Mouse (Mus musculus) forebrain, embryonic 10.5 days (tissue): ENCODE results near the gene Fxr2. TPM values are rescaled to one million over a fixed set of nuclear protein-coding genes. Genes with fewer than 3 reads are reported as not detected.
"Not testable (repeated sequence)": the region's sequence is repeated elsewhere in the genome, so short reads cannot be mapped to it uniquely, and the experiment has no call there.

Experiments used
- DNase-seq: peaks from one replicate; pipeline ENCODE4 v3.0.0-alpha.2; 2017; ENCODE audit warnings: low spot score; ENCODE audit errors: extremely low spot score
- H3K27ac ChIP-seq: fragments of 300-500 bp; sonication (generic); 2 replicates; pipeline ENCODE4 v1.5.1; 2016; ENCODE audit warnings: mild to moderate bottlenecking
- H3K27me3 ChIP-seq: fragments of 300-500 bp; sonication (generic); 2 replicates; pipeline ENCODE4 v1.6.1; 2016; ENCODE audit warnings: mild to moderate bottlenecking; ENCODE audit not compliant: poor library complexity, severe bottlenecking
- H3K36me3 ChIP-seq: fragments of 300-500 bp; sonication (generic); replicated peaks from 2 replicates; pipeline ENCODE4 v1.6.1; 2016; ENCODE audit warnings: mild to moderate bottlenecking, moderate library complexity
- H3K4me1 ChIP-seq: fragments of 300-500 bp; sonication (generic); 2 replicates; pipeline ENCODE4 v1.6.1; 2016
- H3K4me3 ChIP-seq: fragments of 300-500 bp; sonication (generic); 2 replicates; pipeline ENCODE4 v1.5.1; 2016; ENCODE audit warnings: mild to moderate bottlenecking, moderate library complexity
- H3K9me3 ChIP-seq: fragments of 300-500 bp; sonication (generic); 2 replicates; pipeline ENCODE4 v1.6.1; 2016; ENCODE audit warnings: mild to moderate bottlenecking, moderate library complexity
- WGBS: fragments of 180-500 bp; shearing (Covaris S2); methylation state at CpG from one replicate; pipeline ENCODE4 v1.1.7; 2016; 5-methylcytosine and 5-hydroxymethylcytosine counted together
- polyA plus RNA-seq: library from polyadenylated mRNA; unstranded; fragments of >200 nt; fragmentation: Nextera tagmentation; extraction: Ambion mirVana; gene quantifications from 2 replicates; pipeline ENCODE4 v1.2.1, GENCODE M21; 2016

Fxr2 gene
- polyA plus RNA-seq, 1 experiment from 2014 or later, result 32.5 TPM

DNA sequence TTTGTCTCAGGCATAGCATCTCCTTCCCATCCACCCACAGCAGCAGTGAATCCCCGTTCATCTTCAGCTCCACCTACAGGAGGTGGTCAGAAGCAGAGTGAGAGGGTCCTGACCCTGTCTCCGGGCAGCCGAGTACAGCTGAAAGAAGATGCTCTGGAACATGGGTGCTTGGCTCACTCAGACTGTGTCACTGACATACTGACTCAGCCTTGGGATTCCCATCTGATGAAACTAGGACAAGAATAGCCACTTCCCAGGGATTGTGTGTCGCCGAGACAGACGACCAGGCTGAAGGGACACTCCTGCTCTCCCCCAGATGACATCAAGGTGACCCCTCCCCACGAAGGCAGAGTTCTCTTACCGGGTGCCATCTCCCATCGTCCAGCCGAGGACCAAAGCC is 16.0 kb upstream of the Fxr2 start:
- WGBS, result 60% methylated on average over 10 of the region's 10 CpGs
- no peak overlapping the region for H3K4me3 ChIP-seq
- no peaks in the 10 kb centered on the region for H3K9me3 ChIP-seq
- no peak for DNase-seq
- no peaks in the 10 kb centered on the region for H3K36me3 ChIP-seq
- H3K4me1 ChIP-seq, result peaks cover 30% of the 10 kb centered on the region
- H3K27me3 ChIP-seq, result peaks cover 34% of the 10 kb centered on the region
- no peak overlapping the region for H3K27ac ChIP-seq

DNA sequence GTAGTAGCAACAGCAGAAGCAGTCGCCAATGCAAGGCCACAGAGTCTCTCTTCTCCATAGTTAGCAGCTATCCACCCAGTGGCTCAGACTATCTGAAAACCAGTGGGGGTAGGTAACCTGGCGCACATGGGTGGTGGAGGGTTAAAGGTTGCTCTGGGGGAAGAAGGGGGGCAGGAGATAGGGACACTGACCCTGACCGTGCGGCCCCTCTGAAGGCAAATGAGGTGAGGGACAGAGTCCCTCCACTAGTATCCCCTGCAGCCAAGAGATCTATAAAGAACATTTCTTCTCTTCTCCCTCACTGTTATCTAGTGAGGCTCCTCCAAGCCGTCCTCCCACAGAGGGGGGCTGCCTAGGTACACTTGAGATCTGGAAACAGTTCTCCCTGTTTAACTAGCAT is 15.0 kb upstream of the Fxr2 start, which contains the start of gene Shbg:
TSS of gene Shbg (minus strand) at position 101 of the 400 bp plus-strand sequence.
- peaks cover 34% of the 10 kb centered on the region for H3K27me3 ChIP-seq
- no peak for DNase-seq
- no peak within 1 kb of the TSS for H3K4me3 ChIP-seq
- peaks cover 40% of the 10 kb centered on the region for H3K4me1 ChIP-seq
- WGBS, result 77% methylated on average over 5 of the region's 5 CpGs
- H3K27ac ChIP-seq, result no peak within 1 kb of the TSS
- H3K9me3 ChIP-seq, result no peaks in the 10 kb centered on the region
- no peaks in the 10 kb centered on the region for H3K36me3 ChIP-seq

DNA sequence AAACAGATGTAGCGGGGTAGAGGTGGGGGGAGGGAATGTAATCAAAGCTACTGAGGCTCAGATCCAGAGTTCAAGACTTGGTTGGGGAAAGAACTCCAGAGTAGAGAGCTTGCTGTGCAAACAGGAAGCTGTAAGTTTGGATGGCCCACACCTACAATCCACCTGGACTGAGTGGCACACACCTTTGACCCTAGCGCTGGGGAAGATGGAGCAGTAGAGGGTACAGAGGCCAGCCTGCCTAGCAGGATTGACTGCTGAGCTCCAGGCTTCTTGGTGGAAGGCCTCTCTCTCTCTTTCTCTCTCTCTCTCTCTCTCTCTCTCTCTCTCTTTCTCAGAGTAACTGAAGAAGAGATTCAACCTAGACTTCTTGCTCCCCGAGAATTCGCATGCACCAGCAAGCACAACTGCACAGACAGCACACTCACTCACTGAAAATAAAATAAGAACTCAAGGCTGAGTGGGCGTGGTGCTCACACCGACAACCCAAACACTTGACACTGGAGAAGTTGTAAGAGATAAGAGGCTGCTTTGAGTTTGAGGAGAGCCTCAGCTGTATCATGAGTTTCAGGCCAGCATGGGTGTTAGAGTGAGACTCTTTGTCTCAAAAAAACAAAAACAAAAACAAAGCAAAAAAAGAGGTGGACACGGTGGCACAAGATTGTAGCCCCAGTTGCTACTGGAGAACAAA is 12.3 kb upstream of the Fxr2 start:
- Histone ChIP-seq H3K27ac (no peak overlapping the region), H3K4me1 (peaks cover 37% of the 10 kb centered on the region), H3K9me3 (no peaks in the 10 kb centered on the region), H3K27me3 (peaks cover 25% of the 10 kb centered on the region), H3K4me3 (no peak overlapping the region), H3K36me3 (0 out of 2 replicates have a peak, but pooled peaks cover 2% of the 10 kb centered on the region)
- 85% methylated on average over 7 of the region's 7 CpGs for WGBS
- DNase-seq, result no peak

DNA sequence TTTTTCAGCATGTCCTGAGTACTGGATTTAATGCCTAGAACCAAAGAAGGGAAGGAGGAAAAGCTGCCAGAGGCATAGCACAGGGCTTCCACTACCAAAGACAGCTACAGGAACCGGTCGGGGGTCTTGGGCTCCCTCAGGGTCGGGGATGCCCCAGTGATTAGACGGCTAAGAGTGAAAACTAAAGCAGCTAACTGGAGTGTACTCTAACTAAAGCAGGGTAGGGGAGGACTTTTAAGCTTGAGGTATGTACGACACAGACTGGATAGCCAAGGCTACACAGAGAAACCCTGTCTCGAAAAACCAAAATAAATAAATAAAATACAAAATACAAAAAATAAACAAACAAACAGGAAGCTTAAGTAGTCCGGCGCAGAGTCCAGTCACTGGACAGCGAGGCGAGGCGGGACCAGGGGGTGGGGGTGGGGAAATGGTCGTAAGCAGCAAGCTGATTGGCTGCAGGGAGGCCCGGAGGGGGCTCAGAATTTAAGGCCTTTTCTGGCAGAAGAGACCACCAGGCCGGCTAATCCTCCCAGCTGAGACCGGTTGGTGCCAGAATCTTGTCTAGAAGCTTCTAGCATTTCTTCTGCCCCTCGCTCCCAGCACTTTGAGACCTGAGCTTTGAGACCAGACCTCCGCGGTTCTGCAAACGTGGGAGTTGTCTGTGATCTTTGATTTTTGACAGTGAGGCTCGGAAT is 11.1 kb upstream of the Fxr2 start, which contains the start of gene Sat2:
TSS of gene Sat2 (plus strand) at position 454 of the 698 bp plus-strand sequence.
- under 1% methylated on average over 20 of the region's 20 CpGs for WGBS
- Histone ChIP-seq H3K27me3 (peaks cover 14% of the 10 kb centered on the region), H3K4me3 (peak within 1 kb of the TSS; percentile 59), H3K4me1 (peaks cover 34% of the 10 kb centered on the region), H3K36me3 (0 out of 2 replicates have a peak, but pooled peaks cover 2% of the 10 kb centered on the region), H3K27ac (peak within 1 kb of the TSS; percentile 93), H3K9me3 (no peaks in the 10 kb centered on the region)
- peak; percentile 86 for DNase-seq

DNA sequence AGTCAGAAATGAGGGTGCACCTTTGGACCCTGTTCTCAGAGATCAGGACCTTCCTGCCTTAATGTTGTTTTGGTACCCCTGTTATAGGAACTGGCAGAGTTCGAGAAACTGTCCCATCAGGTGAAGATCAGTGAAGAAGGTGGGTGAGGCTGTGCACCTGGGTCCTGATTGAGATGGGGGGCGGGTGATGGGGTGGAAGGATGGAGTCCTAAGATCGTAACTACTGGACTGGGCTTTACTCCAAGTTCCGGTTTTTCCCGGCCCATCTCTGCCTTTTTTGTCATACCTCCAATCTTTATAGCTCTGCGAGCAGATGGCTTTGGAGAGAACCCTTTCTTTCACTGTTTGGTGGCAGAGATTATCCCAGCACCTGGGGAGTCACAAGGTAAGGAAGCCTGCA is 10.4 kb upstream of the Fxr2 start:
- 59% methylated on average over 6 of the region's 6 CpGs for WGBS

DNA sequence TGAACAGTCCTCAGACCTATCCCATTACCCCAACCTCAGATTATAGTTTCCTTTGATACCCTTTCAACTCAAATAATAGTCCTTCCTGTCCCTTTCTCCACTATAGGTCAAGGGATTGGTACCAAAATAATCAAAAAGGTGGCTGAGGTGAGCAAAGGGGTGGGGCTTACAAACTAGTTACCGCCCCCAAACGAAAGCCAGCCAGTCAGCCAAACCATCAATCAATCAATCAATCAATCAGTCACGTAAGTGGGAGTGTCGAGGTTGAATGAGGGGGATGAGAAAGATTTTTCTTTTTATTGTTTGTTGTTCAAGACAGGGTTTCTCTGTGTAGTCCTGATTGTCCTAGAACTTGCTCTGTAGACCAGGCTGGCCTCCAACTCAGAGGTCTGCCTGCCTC is 9.8 kb upstream of the Fxr2 start:
- H3K4me3 ChIP-seq, result peak overlapping the region; percentile 59
- peak overlapping the region; percentile 93; the same call in 1 of the 2 replicates for H3K27ac ChIP-seq
- peaks cover 27% of the 10 kb centered on the region for H3K4me1 ChIP-seq
- 0 out of 2 replicates have a peak, but pooled peaks cover 2% of the 10 kb centered on the region for H3K36me3 ChIP-seq
- no peaks in the 10 kb centered on the region for H3K9me3 ChIP-seq
- DNase-seq, result no peak
- H3K27me3 ChIP-seq, result 0 out of 2 replicates have a peak, but pooled peaks cover 1% of the 10 kb centered on the region
- WGBS, result 75% methylated on average over 4 of the region's 4 CpGs

More for the DNA sequence above, 10.4 kb upstream of the Fxr2 start:
- DNase-seq, result no peak
- Histone ChIP-seq H3K9me3 (no peaks in the 10 kb centered on the region), H3K27me3 (peaks cover 7% of the 10 kb centered on the region; the same call in 1 of the 2 replicates), H3K27ac (peak overlapping the region; percentile 93), H3K4me3 (peak overlapping the region; percentile 59), H3K36me3 (0 out of 2 replicates have a peak, but pooled peaks cover 2% of the 10 kb centered on the region), H3K4me1 (peaks cover 33% of the 10 kb centered on the region)

DNA sequence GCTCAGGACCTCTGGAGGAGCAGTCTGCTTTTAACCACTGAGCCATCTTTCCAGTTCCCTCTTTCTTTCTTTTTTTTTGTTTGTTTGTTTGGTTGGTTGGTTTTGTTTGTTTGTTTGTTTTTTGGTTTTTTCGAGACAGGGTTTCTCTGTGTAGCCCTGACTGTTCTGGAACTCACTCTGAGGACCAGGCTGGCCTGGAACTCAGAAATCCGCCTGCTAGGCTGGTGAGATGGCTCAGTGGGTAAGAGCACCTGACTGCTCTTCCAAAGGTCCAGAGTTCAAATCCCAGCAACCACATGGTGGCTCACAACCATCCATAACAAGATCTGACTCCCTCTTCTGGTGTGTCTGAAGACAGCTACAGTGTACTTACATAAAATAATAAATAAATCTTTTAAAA is 8.5 kb upstream of the Fxr2 start:
- H3K9me3 ChIP-seq, H3K36me3 ChIP-seq, H3K27me3 ChIP-seq, DNase-seq, H3K27ac ChIP-seq, H3K4me3 ChIP-seq: not testable (repeated sequence)
- peaks cover 23% of the 10 kb centered on the region for H3K4me1 ChIP-seq
- 87% methylated on average over 2 of the region's 2 CpGs for WGBS

DNA sequence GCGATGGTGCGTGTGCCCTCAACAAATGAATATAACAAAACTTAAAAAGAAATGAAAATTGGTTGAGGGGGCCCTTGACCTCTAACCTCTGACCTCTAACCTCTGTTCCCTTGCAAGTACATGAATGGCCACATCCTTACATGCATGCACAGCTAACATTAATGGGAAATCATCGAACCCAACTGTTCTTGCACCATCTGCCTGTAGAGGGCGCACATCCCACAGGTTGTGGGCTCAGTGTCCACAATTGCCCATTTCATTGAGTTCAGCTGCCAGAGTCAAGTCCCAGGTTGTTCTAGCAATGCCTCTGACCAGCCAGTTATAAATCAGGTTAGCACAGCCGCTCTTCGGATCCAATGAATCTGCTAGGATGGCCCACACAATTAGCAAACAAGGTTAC is 4.5 kb upstream of the Fxr2 start:
- 35% methylated on average over 6 of the region's 6 CpGs for WGBS
- Histone ChIP-seq H3K9me3 (no peaks in the 10 kb centered on the region), H3K27ac (no peak overlapping the region), H3K27me3 (no peaks in the 10 kb centered on the region), H3K36me3 (0 out of 2 replicates have a peak, but pooled peaks cover under 1% of the 10 kb centered on the region), H3K4me1 (peaks cover 10% of the 10 kb centered on the region), H3K4me3 (no peak overlapping the region)
- peak; percentile 79 for DNase-seq

DNA sequence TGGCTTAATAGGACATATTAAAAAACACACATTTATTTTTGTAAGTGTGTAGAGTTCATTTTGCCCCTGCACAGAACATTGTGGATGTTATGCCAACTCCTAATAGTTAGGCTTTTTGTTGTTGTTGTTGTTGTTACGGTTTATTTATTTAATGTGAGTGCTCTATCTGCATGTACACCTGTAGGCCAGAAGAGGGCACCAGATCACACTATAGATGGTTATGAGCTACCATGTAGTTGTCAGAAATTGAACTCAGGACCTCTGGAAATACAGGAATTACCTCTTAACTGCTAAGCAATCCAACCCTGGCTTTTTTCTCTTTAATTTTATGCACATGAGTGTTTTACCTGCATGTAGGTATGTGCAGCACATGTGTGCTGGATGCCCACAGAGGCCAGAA is 3.0 kb upstream of the Fxr2 start:
- H3K27me3 ChIP-seq, result no peaks in the 10 kb centered on the region
- no peak overlapping the region; the same call in 1 of the 2 replicates for H3K4me3 ChIP-seq
- H3K9me3 ChIP-seq, result no peaks in the 10 kb centered on the region
- WGBS, result 70% methylated on average over 1 of the region's 1 CpGs
- H3K36me3 ChIP-seq, result no peaks in the 10 kb centered on the region; the same call in 1 of the 2 replicates
- DNase-seq, result no peak
- peaks cover 23% of the 10 kb centered on the region for H3K4me1 ChIP-seq
- no peak overlapping the region for H3K27ac ChIP-seq

DNA sequence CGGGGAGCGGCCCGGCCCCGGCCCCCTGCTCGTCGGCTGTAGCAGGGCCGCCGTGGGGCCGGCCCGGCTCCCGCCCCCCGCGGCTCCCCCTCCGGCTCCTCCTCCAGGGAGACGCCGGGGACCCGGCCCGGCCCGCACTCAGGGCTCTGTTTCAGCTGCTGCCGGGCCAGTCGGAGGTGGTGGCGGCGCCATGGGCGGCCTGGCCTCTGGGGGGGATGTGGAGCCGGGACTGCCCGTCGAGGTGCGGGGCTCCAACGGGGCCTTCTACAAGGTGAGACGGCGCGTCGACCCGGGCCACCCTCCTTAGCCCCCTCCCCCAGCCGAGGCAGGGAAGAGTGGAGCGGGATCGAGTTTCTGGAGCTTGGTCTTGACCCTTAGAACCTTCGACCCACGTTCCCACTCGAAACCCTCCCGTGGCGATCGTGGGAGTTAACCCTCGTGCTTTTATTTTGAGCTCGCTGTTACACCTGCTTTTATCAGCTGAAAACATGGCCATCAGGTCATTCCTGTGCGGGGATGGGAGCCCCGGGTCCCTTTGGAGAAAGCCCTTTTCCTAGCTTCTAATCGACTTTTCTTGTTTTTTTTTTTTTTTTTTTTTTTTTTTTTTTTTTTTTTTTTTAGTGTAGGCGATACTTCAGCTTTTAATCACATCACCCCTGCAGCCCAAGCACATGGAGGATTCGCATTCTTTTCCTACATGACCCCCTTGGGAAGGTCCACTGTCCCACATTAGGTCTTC is 507 bp downstream of the Fxr2 start:
- Histone ChIP-seq H3K4me1 (peaks cover 33% of the 10 kb centered on the region), H3K9me3 (no peaks in the 10 kb centered on the region), H3K27me3 (no peaks in the 10 kb centered on the region), H3K27ac (peak overlapping the region; percentile 99), H3K36me3 (peaks cover 30% of the 10 kb centered on the region), H3K4me3 (peak overlapping the region; percentile 99)
- WGBS, result under 1% methylated on average over 49 of the region's 50 CpGs
- DNase-seq, result no peak

DNA sequence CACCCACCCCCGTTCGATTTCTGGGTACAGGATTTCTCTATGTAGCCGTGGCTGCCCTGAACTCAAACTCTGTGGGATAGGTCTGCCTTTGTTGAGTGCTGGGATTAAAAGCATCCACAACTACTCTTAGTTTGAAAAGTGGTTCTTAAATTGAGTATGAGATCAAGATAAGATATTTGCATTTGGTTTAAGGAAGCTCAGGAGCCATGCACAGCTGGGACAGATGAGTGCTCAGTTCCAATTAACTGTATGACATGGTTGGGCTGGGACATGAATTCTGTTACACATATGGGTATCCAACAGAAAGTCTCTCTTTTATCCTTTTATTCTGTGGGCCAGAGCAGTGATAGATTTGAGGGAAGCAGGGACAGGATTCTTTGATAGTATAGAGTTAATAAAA is 2.7 kb downstream of the Fxr2 start:
- Histone ChIP-seq H3K36me3 (peaks cover 51% of the 10 kb centered on the region), H3K27ac (no peak overlapping the region), H3K27me3 (no peaks in the 10 kb centered on the region), H3K9me3 (no peaks in the 10 kb centered on the region), H3K4me1 (peaks cover 33% of the 10 kb centered on the region), H3K4me3 (peak overlapping the region; percentile 18; the same call in 1 of the 2 replicates)
- no peak for DNase-seq
- 91% methylated on average over 3 of the region's 3 CpGs for WGBS

DNA sequence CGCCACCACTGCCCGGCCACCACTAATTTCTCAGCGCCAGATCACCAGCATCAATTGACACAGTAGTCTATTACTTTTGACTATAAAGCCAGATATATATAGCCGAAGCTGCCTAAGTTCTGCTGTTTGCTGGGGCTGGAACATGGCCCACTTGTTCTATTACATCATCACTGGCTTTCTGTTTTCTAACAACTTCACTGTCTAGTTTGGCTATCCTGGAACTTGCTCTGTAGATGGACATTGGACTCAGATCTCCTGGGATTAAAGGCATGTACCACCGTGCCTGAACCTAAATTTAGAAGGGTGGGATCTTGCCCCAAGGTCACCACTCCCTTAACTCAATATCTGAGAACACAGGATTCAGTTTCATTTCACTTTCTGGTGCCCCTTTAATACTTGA is 13.1 kb downstream of the Fxr2 start:
- H3K27me3 ChIP-seq, result no peaks in the 10 kb centered on the region
- DNase-seq, result no peak
- H3K9me3 ChIP-seq, result no peaks in the 10 kb centered on the region
- H3K4me3 ChIP-seq, result no peak overlapping the region
- H3K27ac ChIP-seq, result no peak overlapping the region
- 94% methylated on average over 5 of the region's 5 CpGs for WGBS
- H3K36me3 ChIP-seq, result peaks cover 99% of the 10 kb centered on the region
- no peaks in the 10 kb centered on the region for H3K4me1 ChIP-seq
